Mouse (Mus musculus) mouse embryonic stem cell (cell line): ENCODE measurements at regions not wholly inside any gene's neighbourhood (a gene's known extent, or its start where the extent isn't known, plus 50 kb on each side); places are given as distances from the start of the nearest gene placed in this dataset.

Source experiments
- in situ Hi-C, 2 experiments: fragments of 300-500 bp; cut with MboI; formaldehyde crosslinking; loops; 1 replicate in 1 of 2; 3 replicates in 1 of 2; pipeline ENCODE4 v1.14.3; 2019 to 2020; ENCODE audit warnings: low sequenced_read_pairs in 2 of 2, low pct_unique_long_range_greater_than_20kb in 1 of 2, mixed read lengths in 1 of 2; ENCODE audit not compliant: unreplicated experiment in 1 of 2

DNA sequence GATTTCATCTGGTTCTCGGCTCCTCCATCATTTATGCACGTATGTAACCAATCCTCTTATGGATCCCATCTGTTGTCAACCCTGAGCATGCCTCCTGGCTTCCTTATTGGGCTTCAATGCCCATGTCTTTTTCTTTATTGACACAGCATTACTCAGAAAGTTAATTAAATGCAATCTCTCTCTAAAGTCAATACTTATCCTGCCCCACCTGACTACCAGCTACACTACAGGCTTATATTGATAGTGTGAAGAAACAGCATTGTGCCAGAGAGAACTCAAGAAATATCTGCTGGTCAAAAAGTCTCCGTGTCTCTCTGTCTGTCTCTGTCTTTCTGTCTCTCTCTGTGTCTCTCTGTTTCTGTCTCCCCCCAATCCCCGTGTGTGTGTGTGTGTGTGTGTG is 194.7 kb upstream of the Rfx3 start:
- in situ Hi-C loops, result no loop called here

DNA sequence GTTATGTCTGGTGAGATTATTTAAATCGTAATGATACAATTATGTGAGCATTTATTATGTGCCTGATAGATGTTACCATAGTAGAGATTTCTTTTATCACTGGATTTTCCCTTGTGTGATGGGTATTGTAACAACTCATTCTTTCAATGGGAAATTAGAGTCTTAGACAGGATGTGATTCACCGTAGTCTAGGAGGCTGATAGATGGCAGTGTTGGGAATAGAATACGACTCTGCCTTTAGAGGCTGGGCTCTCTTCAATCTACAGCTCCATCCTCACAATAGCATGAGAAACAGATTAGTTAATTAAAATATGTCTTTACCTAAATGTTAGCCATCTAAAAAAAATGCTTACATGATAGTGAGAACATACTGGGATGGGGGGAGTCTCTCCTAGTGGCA is 192.8 kb upstream of the Rfx3 start:
- in situ Hi-C loops, result no loop called here

DNA sequence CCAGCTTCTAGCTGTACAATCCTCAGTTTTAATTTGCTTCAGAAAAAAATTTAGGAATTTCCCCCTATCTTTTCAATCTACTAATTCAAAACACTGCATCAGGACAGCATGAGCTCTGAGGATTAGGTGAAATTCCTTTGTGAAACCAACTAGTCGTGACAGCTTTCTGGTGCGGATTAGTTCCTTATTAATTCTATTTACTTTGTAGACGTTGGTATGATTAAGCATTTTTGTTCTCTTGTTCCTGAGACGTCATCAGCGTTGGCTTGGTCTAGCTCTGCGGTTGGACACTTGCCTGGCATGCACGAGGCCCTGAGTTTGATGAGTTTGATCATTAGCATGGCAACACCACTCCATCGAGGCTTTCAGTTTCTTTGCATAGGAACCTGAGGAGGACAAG is 188.4 kb upstream of the Rfx3 start:
- in situ Hi-C loops, result no loop called here

DNA sequence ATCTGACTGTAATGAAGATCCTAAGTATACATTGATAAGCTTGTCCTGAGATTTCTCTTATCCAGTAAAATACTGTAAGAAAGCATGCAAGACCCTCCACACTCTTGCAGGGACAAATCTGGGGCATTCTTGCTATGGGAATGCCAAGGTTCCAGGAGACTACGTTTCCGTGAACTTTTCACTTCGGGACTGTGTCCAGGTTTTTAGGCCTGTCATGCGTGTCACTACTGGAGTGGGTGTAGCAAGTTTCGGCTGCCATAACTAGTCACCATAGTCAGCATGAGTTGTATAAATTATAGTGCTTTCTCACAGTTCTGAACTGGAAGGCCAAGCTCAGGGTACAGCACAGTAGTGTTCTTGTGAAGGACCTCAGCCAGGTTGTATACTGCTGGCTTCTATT is 185.9 kb upstream of the Rfx3 start:
- in situ Hi-C loops, result no loop called here

DNA sequence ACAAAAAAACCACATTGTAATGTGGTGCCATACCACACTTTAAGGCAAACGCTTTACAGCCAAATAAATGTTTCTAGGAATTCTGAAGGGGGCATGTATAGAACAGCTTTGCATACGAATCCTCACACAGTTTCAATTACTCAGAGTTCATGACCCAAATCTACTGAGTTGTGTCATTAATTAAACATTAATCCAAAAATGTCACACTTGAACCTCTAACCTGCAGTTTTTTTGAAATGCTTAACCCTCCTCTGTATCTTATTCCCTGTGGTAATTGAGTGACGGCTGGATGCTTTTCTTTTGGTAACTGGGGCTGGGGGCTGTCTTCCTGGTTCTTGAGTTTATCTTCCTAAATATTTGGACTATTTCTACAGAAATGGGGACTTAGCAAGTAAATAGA is 181.3 kb upstream of the Rfx3 start:
- in situ Hi-C loops, result no loop called here

DNA sequence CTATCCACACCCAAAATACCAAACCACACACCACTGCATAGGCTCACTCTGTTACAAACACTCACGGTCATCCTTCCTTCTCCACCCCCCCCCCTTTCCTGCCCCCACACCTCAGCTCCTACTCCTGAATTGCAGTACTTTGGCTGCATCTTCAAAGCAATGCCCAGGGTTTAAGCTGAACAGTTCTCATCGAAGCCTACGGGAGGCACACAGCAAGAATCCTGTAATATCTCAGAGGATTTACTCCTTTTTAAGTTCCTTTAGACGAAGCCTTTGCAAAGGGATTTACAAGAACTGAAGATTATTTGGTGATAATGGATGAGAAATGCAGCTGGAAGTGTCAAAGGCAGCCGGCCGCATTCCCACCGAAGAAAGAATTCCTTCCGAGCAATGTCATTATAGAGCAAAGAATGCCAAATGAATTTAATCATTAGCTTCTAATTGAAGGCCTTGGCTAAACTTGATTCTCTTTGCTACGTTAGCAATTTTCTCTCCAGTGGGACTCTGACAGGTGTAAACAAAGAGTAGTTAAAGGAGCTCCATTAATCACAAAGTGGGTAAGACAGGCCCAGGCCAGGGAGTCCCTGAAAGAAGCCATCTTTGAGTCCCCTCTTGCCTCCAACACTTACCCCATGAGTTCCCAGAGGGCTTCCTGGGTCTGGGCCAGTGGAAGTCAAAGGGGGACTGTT is 180.6 kb upstream of the Rfx3 start:
- in situ Hi-C loops, result no loop called here

DNA sequence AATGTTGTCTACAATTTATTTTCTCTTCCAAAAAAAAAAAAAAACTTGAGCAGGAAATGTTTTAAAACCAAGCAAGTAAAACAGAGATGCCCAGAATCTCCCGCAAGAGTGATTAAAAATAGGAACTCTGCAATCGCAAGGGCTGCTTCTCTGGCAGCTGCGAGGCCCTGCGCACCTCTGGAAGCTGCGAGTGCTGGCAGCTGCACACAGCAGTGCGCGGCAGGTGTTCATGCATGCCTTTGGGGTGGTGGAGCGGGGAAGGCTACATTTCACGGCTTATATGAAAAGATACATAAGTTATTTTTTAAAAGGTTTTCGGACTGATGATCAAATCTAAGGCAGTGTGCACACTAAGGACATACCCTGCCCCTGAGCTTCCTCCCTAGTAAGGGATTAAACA is 179.3 kb upstream of the Rfx3 start:
- in situ Hi-C loops, result no loop called here

DNA sequence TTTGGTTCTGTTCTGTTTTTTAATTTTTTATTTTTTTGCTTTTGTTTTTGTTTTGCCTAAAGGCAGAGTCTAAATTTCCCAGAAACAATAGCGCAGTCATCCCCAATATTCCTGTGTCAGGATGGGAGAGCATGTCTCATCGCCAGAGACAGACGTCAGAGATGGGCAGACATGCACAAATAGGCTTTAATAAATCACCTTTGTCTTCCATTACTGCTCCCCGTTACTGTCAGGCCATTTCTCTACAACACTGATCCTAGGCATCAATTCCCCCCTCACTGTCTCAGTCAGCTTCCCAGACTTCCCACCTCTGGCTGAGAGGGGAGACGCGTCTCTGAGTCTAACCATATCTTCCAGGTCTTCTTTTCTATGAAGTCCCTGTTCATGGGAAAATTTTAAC is 177.4 kb upstream of the Rfx3 start:
- in situ Hi-C loops, result no loop called here

DNA sequence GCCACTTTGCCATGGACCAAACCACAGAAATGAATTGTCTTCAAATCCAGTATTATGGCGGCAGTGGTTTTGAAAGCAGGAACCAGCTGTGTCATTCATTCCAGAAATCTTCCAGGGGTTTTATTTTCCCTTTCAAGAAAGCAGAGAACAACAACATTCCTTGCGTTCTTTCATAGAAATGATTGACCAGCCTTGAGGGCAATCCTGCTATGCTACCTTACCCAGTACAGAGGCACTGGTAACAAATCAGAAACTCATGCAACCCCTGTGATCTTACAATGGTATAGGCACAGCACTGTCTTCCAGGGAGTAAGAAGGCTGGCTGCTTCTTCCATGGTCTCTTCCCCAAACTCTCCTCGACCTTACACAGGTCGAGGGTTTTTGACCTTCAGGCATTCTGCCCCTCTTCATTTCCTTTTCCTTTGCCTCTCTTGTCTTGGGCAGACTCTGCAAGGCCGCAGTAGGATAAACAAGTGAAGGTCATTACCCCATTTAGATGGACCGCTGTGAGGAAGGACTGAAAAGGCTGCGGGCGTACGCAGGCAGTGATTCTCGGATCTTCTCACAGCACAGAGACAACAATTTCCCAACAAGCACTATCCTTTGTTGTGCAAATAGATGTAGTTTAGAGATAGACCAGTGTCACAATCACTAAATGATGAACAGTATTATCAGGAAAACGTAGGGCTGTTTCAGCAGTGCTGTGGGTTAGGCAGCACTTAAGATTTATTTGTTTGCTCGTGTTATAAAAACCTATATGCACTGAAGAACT is 171.6 kb upstream of the Rfx3 start:
- in situ Hi-C loops, result no loop called here

DNA sequence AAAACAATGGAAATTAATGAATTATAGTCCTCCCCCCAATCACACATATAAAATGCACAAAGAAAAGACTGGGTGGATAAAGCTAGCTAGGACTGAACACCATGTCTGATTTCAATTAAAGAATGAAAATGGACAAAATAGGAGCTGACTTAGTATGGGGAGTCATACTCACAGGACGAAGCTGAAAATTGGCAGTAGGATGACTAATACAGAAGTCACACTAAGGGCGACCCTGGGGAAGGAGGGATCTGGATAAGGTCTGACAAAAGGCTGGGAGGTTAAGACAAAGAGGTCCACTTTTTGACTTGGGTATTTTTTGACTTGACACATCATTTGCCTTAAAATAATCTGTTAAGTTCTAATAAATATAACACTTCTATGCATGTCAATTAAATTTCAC is 170.2 kb upstream of the Rfx3 start:
- in situ Hi-C loops, result no loop called here

DNA sequence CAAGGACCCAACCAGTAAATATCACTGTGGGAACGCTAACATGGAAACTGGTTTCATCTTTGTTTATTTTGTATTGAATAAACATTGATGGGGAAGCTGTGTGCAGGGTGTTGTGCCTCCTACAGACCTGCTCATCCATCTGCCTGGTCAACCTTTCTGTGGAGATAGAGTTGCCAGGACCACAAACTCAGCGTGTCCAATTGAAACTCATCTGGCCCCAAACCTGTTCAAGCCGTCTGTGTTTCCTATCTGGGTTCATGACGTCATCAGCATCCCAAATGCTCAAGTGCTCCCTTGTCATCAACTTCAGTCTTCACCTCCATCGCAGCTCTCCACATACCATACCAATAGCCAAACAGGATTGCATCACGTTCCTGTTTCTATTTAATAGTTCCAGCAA is 167.1 kb upstream of the Rfx3 start:
- in situ Hi-C loops, result loop anchor here in 1 of 2 experiments (10.0 kb wide), 1 partner anchor 187 kb away; no protein-coding TSS in a partner anchor

DNA sequence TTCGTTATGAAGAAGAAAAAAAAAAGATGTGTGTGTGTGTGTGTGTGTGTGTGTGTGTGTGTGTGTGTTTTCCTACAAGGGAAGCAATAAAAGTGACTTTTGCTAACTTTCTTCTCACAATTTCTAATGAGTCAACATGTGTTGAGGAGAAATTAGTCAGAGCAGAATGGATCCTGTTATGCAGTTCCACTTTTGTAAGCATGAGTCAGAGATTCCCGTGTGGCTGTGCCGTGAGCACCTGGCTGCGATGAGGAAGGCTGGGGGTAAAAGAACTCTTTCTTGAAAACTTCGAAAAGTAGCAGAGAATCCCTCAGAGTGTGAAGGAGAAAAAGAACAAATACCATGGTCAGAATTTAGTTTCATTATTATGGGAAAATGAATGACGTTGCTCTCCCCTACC is 165.9 kb upstream of the Rfx3 start:
- in situ Hi-C loops, result loop anchor here in 1 of 2 experiments (10.0 kb wide), 1 partner anchor 188 kb away; no protein-coding TSS in a partner anchor

DNA sequence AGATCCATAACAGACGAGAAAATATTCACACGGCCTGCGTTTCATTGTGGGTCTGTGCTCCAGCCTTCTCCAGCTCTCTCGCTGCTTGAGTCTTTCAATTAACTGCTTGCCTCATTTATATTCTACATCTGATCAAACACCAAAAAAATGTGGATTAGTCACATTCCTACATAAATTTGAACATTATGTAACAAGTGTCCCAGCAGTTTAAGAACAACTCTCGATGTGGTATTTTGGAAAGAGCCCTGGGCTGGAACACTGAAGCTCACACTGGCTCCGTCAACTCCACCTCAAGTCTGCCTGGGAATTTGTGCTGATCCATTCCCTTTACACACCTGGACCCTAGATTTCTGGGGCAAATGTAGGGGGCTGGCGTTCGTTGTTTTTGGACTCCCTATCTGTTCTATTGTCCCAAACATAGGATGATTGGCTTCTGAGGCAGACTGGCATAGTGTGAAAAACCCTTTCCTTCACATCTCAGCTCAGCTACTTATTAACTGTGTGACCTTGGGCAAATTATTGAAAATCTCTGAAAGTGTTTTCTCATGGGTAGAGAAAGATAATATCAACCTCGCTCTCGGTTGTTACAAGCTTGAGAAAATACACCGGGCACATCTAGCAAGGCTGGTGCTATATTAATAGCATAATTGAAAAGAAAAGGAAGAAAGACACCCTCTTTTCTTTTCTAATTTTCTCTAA is 161.0 kb upstream of the Rfx3 start:
- in situ Hi-C loops, result loop anchor here (10.0 to 25.0 kb wide), 2 partner anchors 193 to 365 kb away; no protein-coding TSS in a partner anchor

DNA sequence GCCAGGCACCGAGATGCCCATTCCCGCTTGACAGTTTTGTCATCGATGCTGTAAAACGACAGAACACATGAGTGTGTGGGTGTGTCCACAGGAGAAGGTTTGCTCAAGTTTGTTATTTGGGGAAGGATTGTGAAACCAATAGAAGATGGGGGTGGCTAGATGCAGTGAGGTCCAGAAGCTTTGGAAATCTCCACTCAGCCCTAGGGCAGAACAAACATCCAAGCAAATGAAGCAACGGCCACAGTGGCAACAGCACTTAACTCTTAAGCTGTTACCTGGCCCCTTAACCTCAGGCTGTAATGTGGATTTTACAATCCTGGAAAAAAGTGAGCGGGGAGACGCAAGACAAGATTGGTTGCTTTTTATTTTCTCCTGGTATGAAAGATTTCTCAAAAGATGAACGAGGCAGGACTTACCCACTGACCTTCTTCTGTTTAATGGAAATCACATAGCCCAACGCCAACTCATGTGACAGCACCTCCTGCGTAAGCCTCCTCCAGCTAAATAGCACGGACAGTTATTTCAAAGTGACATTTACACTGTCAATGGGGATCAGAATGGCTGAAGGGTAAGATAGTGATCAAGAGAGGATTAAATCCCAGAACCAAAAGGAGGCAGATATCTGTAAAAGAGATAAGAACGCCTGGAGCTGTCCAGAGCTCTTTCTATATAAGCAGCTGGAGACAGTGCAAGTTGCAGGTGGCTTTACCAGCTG is 156.6 kb upstream of the Rfx3 start:
- in situ Hi-C loops, result loop anchor here (10.0 to 25.0 kb wide), 3 partner anchors 197 to 597 kb away; no protein-coding TSS in a partner anchor

DNA sequence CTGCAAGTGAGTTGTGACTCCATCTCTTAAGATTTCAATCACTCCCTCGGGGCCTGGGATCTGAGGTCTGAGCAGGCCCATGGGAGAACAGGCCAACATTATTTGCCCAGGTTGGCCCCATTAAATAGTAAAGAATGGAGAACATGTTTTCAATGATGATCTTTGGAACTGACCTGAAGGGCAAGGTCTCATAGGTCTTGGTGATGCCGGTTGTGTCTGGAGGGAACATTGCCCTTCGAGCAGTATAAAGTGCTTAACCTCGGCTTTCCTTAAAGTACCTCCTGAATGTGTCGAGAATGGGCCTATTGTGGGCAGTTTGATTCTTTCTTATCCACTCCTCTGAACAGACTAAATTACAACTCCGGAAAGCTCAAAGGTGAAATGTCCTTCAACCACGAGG is 155.7 kb upstream of the Rfx3 start:
- in situ Hi-C loops, result loop anchor here (10.0 to 25.0 kb wide), 3 partner anchors 198 to 598 kb away; no protein-coding TSS in a partner anchor

DNA sequence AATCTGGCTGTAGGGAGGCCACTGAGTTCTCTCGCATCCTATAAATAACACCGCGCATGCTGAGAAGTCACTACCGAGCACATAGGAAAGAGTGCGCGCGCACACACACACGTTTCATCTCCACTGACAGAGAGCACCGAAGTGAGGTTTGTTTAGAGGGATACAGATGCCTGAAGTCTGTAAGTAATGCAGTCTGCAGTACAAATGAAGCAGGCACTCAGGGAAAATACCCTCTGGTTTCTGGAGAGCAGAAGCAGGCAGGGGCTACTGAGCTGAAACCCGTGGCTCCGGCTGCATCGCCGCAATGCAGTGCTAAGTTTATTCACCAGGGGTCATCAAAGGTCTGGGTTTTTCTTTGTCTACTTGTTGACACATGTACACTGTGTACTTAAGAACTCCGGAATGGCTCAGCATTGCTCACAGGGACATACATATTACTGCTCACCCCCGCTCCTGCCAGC is 155.0 kb upstream of the Rfx3 start:
- in situ Hi-C loops, result loop anchor here (10.0 to 25.0 kb wide), 3 partner anchors 199 to 599 kb away; no protein-coding TSS in a partner anchor

DNA sequence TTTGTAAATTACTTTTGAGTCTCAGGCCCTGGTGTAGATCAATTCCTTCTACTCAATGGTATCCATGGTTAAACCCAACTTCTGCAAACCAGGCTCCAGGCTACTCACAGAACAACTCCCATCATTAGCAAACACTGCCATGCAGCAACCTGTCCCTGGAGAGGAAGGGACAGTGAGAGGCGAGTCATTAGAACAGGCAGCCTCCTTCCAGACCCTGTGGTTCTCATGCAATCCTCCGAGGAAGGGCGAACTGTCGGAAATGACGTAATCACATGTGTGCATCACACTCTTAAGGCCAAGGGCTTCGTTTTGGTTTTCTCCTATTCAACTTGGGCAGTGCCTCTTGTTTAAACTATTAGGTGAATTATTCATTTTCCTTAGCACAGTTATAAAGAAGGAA is 152.2 kb upstream of the Rfx3 start:
- in situ Hi-C loops, result loop anchor here (10.0 to 25.0 kb wide), 3 partner anchors 202 to 602 kb away; no protein-coding TSS in a partner anchor

DNA sequence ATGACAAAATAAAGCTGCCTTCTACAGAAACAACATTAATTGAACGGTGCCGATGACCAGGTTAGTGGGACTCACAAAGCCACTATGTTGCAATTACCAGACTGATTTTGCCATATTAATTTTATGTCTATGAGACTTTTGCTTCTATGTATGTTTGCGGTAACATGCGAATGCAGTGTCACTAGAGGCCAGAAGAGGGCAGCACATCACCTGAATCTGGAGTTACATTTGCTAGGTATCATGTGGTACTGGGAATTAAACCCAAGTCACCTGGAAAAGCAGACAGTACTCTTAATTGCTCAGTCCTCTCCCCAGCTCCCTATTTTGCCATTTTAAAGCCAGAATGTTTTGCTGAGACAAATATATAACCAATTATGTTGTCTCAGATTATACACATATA is 149.6 kb upstream of the Rfx3 start:
- in situ Hi-C loops, result loop anchor here (10.0 to 25.0 kb wide), 3 partner anchors 204 to 604 kb away; no protein-coding TSS in a partner anchor
